Mouse (Mus musculus) layer of hippocampus, adult 9-10 months (tissue): ENCODE measurements around the gene Bricd5.
"Not testable (repeated sequence)": the region's sequence is repeated elsewhere in the genome, so short reads cannot be mapped to it uniquely, and the experiment has no call there.

Source experiments
- DNase-seq: peaks from one replicate; pipeline ENCODE4 v3.0.0; 2022; ENCODE audit warnings: low spot score

Gene Bricd5

GRCm38 (mm10) chr17:24473612-24474275 is at the start of gene Bricd5:
Gene Bricd5 (plus strand): TSS chr17:24473884.
- no peak for DNase-seq

GRCm38 (mm10) chr17:24424489-24424888 is 49.2 kb upstream of the Bricd5 start:
- DNase-seq = no peak

- DNase-seq = not testable (repeated sequence)
Observed at GRCm38 (mm10) chr17:24425326-24425725, 48.4 kb upstream of the Bricd5 start.

GRCm38 (mm10) chr17:24425905-24426304 is 47.8 kb upstream of the Bricd5 start:
- DNase-seq = no peak

- peak; percentile 67 for DNase-seq
Observed at GRCm38 (mm10) chr17:24426471-24427169, 47.1 kb upstream of the Bricd5 start, which contains the start of gene Eci1. Gene Eci1 (plus strand): TSS chr17:24426641.

- DNase-seq = no peak
Observed at GRCm38 (mm10) chr17:24427170-24427557, 46.5 kb upstream of the Bricd5 start.

- no peak for DNase-seq
Observed at GRCm38 (mm10) chr17:24429201-24429983, 44.3 kb upstream of the Bricd5 start.

GRCm38 (mm10) chr17:24437016-24437415 is 36.7 kb upstream of the Bricd5 start:
- no peak for DNase-seq

GRCm38 (mm10) chr17:24440377-24440776 is 33.3 kb upstream of the Bricd5 start:
- DNase-seq = no peak

- no peak for DNase-seq
Observed at GRCm38 (mm10) chr17:24441148-24441547, 32.5 kb upstream of the Bricd5 start.

- DNase-seq = no peak
Observed at GRCm38 (mm10) chr17:24442107-24442506, 31.6 kb upstream of the Bricd5 start.

GRCm38 (mm10) chr17:24442632-24443155 is 31.0 kb upstream of the Bricd5 start, which contains the start of gene Dnase1l2:
Gene Dnase1l2 (minus strand): TSS chr17:24443105.
- DNase-seq = no peak

- no peak for DNase-seq
Observed at GRCm38 (mm10) chr17:24443409-24443808, 30.3 kb upstream of the Bricd5 start.

GRCm38 (mm10) chr17:24446590-24446989 is 27.1 kb upstream of the Bricd5 start:
- DNase-seq = no peak

GRCm38 (mm10) chr17:24449507-24449906 is 24.2 kb upstream of the Bricd5 start:
- no peak for DNase-seq

GRCm38 (mm10) chr17:24451220-24451619 is 22.5 kb upstream of the Bricd5 start:
- no peak for DNase-seq

- no peak for DNase-seq
Observed at GRCm38 (mm10) chr17:24453372-24453771, 20.3 kb upstream of the Bricd5 start.

GRCm38 (mm10) chr17:24454218-24454755 is 19.4 kb upstream of the Bricd5 start:
- no peak for DNase-seq

GRCm38 (mm10) chr17:24454756-24455522 is 18.7 kb upstream of the Bricd5 start:
- DNase-seq = peak; percentile 98

- DNase-seq = not testable (repeated sequence)
Observed at GRCm38 (mm10) chr17:24455523-24456206, 18.0 kb upstream of the Bricd5 start.

- no peak for DNase-seq
Observed at GRCm38 (mm10) chr17:24461580-24461979, 12.1 kb upstream of the Bricd5 start.
